Mouse (Mus musculus) megakaryocyte, embryonic 14.5 days (primary cell): ENCODE measurements around the gene B4galt5. TPM values are rescaled to one million over a fixed set of nuclear protein-coding genes. Genes with fewer than 3 reads are reported as not detected.

Experiments used
- H3K27me3 ChIP-seq: replicated peaks from 2 replicates; pipeline ENCODE3; 2012; ENCODE audit warnings: inconsistent platforms
- H3K36me3 ChIP-seq: replicated peaks from 2 replicates; pipeline ENCODE3; 2012; ENCODE audit warnings: low read length, inconsistent platforms, mixed read lengths
- H3K4me1 ChIP-seq: 2 replicates; pipeline ENCODE4 v1.6.1; 2012; ENCODE audit warnings: inconsistent platforms
- H3K4me3 ChIP-seq: replicated peaks from 2 replicates; pipeline ENCODE3; 2012; ENCODE audit warnings: moderate library complexity, mild to moderate bottlenecking, inconsistent platforms
- H3K9me3 ChIP-seq: 2 replicates; pipeline ENCODE4 v1.6.1; 2012; ENCODE audit warnings: inconsistent platforms
- FLI1 ChIP-seq: IDR thresholded peaks from 2 replicates; pipeline ENCODE4 v1.6.1; 2012; ENCODE audit warnings: low read length, inconsistent platforms, mixed read lengths
- GATA1 ChIP-seq: IDR thresholded peaks from 3 replicates; pipeline ENCODE4 v1.6.1; 2012; ENCODE audit warnings: mixed read lengths, low read length, inconsistent platforms, borderline replicate concordance
- polyA plus RNA-seq: library from polyadenylated mRNA; stranded (reverse); fragments of >175 nt; gene quantifications from 2 replicates; pipeline ENCODE4 v1.2.3, GENCODE M21; 2012; ENCODE audit warnings: low replicate concordance; ENCODE audit not compliant: insufficient read depth

Gene B4galt5
- polyA plus RNA-seq, 1 experiment = 3.7 TPM

DNA sequence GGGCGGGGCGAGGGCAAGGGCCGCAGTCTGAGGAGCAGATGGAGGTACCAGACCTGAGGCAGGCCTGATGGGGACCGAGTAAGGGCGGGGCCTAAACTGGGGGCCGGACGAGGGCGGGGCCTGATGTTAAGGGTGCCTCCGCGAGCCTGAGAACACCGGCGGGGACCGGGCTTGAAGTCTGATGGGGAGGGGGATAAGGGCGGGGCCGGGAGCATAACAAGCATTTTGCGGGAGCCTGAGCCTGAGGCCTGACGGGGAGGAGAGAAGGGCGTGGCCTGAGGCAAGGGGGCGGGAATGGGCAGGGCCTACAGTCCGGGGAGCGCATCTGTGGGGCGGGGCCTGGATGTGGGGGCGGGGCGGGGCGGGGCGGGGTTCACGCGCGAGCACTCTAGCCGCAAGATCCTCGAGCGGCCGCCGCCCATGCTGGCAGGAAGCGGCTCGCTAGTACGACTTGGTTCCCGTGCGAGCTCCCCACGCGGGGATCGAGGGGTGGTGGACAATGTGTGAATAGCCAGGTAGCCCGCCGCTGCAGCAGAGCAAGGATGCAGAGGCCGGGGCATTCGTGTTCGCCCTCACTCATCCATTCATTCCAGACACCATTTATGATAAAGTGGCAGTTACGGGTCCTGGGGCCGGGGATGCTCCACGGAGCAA is 427 bp upstream of the B4galt5 start:
- H3K27me3 ChIP-seq = peaks cover 19% of the 10 kb centered on the region
- peaks cover 68% of the 10 kb centered on the region for H3K4me1 ChIP-seq
- peaks cover 3% of the 10 kb centered on the region; the same call in 1 of the 2 replicates for H3K9me3 ChIP-seq
- TF ChIP-seq GATA1 (no peak), FLI1 (no peak)
- peak overlapping the region; percentile 93 for H3K4me3 ChIP-seq
- H3K36me3 ChIP-seq = no peaks in the 10 kb centered on the region

GRCm38 (mm10) chr2:167347991-167348375 is 1.0 kb downstream of the B4galt5 start:
- Histone ChIP-seq H3K4me1 (peaks cover 77% of the 10 kb centered on the region), H3K27me3 (peaks cover 29% of the 10 kb centered on the region), H3K4me3 (peak overlapping the region; percentile 93), H3K9me3 (peaks cover 3% of the 10 kb centered on the region; the same call in 1 of the 2 replicates), H3K36me3 (no peaks in the 10 kb centered on the region)
- TF ChIP-seq GATA1 = no peak
- TF ChIP-seq FLI1 = no peak

DNA sequence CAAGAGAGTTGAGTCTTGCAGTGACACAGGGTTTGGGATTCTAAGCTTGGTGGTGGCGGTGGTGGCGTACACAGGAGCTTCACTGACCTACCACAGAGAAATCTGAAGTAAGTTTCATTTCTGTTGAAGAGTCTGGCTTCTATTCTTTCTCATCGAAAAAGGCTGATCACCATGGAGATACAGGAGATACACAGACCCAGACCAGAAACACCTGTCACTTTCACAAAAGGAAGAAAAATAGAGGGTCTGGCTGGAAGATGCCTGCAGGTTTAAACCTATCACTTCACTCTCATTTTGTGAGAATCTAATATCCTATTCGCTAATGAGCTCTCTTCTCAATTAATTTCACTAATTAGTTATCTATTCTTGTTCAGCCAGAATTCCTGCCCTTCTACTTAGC is 1.6 kb downstream of the B4galt5 start:
- no peak for TF ChIP-seq GATA1
- no peak for TF ChIP-seq FLI1
- peaks cover 70% of the 10 kb centered on the region for H3K4me1 ChIP-seq
- peaks cover 3% of the 10 kb centered on the region; the same call in 1 of the 2 replicates for H3K9me3 ChIP-seq
- H3K36me3 ChIP-seq = no peaks in the 10 kb centered on the region
- peaks cover 33% of the 10 kb centered on the region for H3K27me3 ChIP-seq
- peak overlapping the region; percentile 24 for H3K4me3 ChIP-seq

- Histone ChIP-seq H3K4me3 (peak overlapping the region; percentile 15), H3K36me3 (no peaks in the 10 kb centered on the region), H3K9me3 (peaks cover 3% of the 10 kb centered on the region; the same call in 1 of the 2 replicates), H3K4me1 (peaks cover 59% of the 10 kb centered on the region), H3K27me3 (peaks cover 44% of the 10 kb centered on the region)
- TF ChIP-seq GATA1 = no peak
- TF ChIP-seq FLI1 = no peak
These were observed 3.3 kb downstream of the B4galt5 start for GRCm38 (mm10) chr2:167345508-167346164.

- H3K27me3 ChIP-seq = peaks cover 49% of the 10 kb centered on the region
- TF ChIP-seq FLI1 (no peak), GATA1 (no peak)
- peaks cover 3% of the 10 kb centered on the region; the same call in 1 of the 2 replicates for H3K9me3 ChIP-seq
- peak overlapping the region; percentile 15 for H3K4me3 ChIP-seq
- H3K36me3 ChIP-seq = no peaks in the 10 kb centered on the region
- H3K4me1 ChIP-seq = peaks cover 59% of the 10 kb centered on the region
These were observed 4.0 kb downstream of the B4galt5 start for GRCm38 (mm10) chr2:167344871-167345507.

DNA sequence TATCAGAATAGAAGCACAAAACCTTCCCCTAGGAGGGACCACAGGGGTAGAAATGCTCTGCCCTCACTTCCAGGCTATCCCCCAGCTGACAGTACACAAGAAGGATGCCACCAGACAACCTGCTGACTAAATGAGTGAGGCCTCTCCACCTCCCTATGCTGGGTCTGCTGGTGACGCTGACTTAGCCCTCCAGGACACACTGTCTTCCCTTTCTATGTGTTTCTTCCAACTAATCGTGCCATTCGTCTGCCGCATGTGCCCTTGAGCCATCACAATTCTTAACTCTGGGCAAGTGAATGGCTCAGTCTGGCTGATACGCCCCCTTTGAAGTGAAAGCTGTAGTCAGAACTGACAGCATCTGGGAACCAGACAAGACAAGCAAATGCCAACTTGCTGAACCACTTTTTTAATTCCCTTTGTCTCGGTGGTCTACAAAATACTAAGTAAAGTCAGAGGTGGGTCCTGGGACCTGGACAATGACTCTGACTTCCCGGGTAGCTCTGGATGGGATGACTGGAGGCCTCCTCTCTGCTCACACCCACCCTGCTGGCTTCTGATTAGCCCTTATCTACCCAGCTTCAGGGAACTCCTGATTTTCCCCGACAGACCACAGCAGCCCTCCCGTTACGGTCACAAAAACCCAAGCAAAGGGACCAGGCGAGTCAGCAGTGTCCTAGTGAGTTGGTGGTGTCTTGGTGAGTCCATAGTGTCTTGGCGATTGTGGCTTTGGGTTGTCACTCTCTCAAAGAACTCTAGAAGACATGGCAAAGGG is 5.4 kb downstream of the B4galt5 start:
- TF ChIP-seq GATA1 (no peak), FLI1 (no peak)
- peaks cover 49% of the 10 kb centered on the region for H3K27me3 ChIP-seq
- H3K4me1 ChIP-seq = peaks cover 50% of the 10 kb centered on the region
- H3K36me3 ChIP-seq = peaks cover 2% of the 10 kb centered on the region
- H3K4me3 ChIP-seq = peak overlapping the region; percentile 79
- peaks cover 3% of the 10 kb centered on the region; the same call in 1 of the 2 replicates for H3K9me3 ChIP-seq

GRCm38 (mm10) chr2:167342876-167343275 is 6.1 kb downstream of the B4galt5 start:
- Histone ChIP-seq H3K4me3 (no peak overlapping the region), H3K27me3 (peaks cover 44% of the 10 kb centered on the region), H3K4me1 (peaks cover 49% of the 10 kb centered on the region), H3K9me3 (peaks cover 3% of the 10 kb centered on the region; the same call in 1 of the 2 replicates), H3K36me3 (peaks cover 5% of the 10 kb centered on the region)
- TF ChIP-seq FLI1 (no peak), GATA1 (no peak)

DNA sequence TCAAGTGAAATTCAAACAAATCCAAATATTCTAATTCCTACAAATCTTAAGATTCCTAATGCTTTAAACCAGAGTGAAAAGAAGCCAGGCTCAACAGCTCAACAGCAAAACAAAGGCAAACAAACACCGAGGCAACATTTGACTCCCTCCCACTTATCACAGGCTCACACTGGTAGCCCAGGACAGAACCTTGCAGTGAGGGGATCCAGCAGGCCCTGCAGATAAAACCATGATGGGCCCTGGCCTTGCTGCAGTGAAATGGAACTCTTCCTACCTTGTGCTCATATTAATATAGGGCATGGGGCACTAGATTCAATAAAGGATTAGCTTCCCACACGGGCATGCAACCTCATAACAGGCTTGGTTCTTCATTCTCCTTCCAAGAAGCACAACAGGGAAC is 11.4 kb downstream of the B4galt5 start:
- peaks cover 5% of the 10 kb centered on the region for H3K36me3 ChIP-seq
- peaks cover 21% of the 10 kb centered on the region for H3K27me3 ChIP-seq
- no peak for TF ChIP-seq FLI1
- TF ChIP-seq GATA1 = no peak
- no peak overlapping the region for H3K4me3 ChIP-seq
- H3K9me3 ChIP-seq = no peaks in the 10 kb centered on the region
- peaks cover 62% of the 10 kb centered on the region for H3K4me1 ChIP-seq

DNA sequence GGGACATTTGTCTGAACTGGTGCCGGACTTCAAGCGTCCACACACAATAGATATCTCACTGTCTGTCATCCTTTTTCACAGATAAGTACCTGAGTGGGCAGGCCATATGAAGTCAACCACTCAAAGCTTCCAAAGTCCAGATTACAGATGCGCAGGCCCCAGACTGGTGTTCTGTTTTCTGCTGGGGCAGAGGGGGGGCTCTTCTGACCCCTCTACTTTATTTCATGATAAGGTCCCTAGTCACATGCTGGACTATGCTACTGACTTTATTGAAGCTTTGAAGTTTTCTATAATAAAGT is 11.8 kb downstream of the B4galt5 start:
- Histone ChIP-seq H3K4me3 (no peak overlapping the region), H3K9me3 (no peaks in the 10 kb centered on the region), H3K36me3 (peaks cover 5% of the 10 kb centered on the region), H3K4me1 (peaks cover 62% of the 10 kb centered on the region), H3K27me3 (peaks cover 18% of the 10 kb centered on the region)
- TF ChIP-seq GATA1 (no peak), FLI1 (no peak)
